Mouse (Mus musculus): ENCODE data around the gene Kcna10.

DNA sequence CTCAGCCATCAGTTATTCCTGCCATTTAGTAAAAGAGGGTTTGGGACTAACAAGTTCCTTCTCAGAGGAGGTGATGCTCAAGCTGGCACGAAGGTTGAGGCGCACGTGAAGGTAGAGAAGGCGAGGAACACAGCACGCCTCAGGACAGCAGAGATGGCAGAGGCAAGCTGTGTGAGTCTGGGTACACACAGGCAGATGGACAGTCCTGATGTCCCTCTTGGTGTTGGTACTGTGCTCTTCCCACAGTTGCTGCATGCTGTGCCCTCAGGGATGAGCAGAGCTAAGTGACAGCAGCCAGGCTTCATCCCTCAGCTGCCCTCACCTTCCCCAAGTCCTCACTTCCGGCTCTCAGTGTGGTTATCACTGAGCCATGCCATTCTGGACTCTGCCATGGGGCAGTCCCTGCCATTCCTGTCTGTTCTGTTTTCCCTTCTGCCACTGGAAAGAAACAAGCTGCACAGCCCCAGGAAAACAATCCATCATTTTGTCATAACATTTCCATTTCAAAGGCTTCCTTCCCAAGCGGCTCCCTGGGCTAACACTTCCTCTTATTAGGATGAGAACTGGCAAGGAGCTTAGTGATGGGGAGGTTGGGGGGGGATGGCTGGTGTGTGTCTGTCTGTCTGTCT, 24.9 kb downstream of the Kcna10 start:
- TF ChIP-seq POLR2A (IDR thresholded peaks at IDR 0.05; ENCODE audit: low read depth, low read length) = no peak
- no peak for TF ChIP-seq CTCF (conservative IDR thresholded peaks at IDR 0.05; ENCODE audit: insufficient read depth, insufficient read length, low read depth, low read length)

All from kidney, adult 2 months (tissue).